In the genomic region with DNA sequence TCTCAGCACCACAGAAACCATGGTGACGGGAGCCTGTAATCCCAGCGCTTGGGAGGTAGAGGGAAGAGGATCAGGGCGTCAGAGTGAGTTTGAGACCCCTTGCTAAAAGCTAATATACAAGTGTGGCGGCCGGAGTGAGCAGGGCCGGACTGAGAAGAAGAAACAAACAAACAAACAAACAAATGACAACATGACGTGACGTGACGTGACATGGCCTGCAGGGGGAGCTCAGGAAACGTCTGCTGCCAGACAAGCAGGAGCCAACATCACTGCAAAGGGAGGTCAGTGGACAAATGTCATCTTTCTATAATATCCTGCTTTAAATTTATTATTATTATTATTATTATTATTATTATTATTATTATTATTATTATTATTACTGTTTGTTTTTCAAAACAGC, we compare ENCODE assay signal across 8 mouse cellular contexts. TPM values are rescaled to one million over a fixed set of nuclear protein-coding genes. Genes with fewer than 3 reads are reported as not detected.
DNase-seq lines count a peak whose midpoint lies in the region; ATAC-seq and TF ChIP-seq lines count a peak whose summit lies in the region.

No protein-coding gene starts in this region.

- H3K27me3 ChIP-seq in heart, postnatal 0 days (ENCODE audit: control insufficient read depth, insufficient read depth, low read length), result no peaks in the 10 kb centered on the region
- H3K27me3 ChIP-seq in heart, embryonic 11.5 days (ENCODE audit: control insufficient read depth, insufficient read depth, low read length), result no peaks in the 10 kb centered on the region
- H3K27me3 ChIP-seq in intestine, postnatal 0 days (replicated peaks; ENCODE audit: control insufficient read depth, insufficient read depth, low read length), result no peaks in the 10 kb centered on the region

- no peak for ATAC-seq in heart, postnatal 0 days (ENCODE audit: insufficient read depth, low read depth)
- no peak for ATAC-seq in heart, embryonic 11.5 days (replicated peaks; ENCODE audit: insufficient number of reproducible peaks, low FRiP score, low TSS enrichment)
- ATAC-seq in intestine, postnatal 0 days, result no peak
- ATAC-seq in monocyte, adult 5-6 weeks (replicated peaks; ENCODE audit: insufficient number of reproducible peaks, low FRiP score, low TSS enrichment, poor library complexity, severe bottlenecking), result peak; percentile 76

- WGBS in heart, postnatal 0 days, result 42% methylated on average over 10 of the region's 10 CpGs
- WGBS in heart, embryonic 11.5 days (ENCODE audit: insufficient replicate concordance), result 58% methylated on average over 10 of the region's 10 CpGs
- WGBS in intestine, postnatal 0 days, result 54% methylated on average over 10 of the region's 10 CpGs

- no peak overlapping the region for H3K9ac ChIP-seq in heart, postnatal 0 days (replicated peaks; ENCODE audit: low read depth, low read length)
- no peak overlapping the region for H3K9ac ChIP-seq in heart, embryonic 11.5 days (ENCODE audit: low read depth, low read length)
- H3K9ac ChIP-seq in intestine, postnatal 0 days (ENCODE audit: low read depth, low read length), result no peak overlapping the region

- no peak overlapping the region for H3K4me2 ChIP-seq in heart, postnatal 0 days (ENCODE audit: low read depth, low read length)
- no peak overlapping the region for H3K4me2 ChIP-seq in heart, embryonic 11.5 days
- H3K4me2 ChIP-seq in intestine, postnatal 0 days (replicated peaks; ENCODE audit: low read depth), result no peak overlapping the region

- no peak overlapping the region for H3K4me3 ChIP-seq in heart, postnatal 0 days (ENCODE audit: low read depth, low read length)
- no peak overlapping the region for H3K4me3 ChIP-seq in heart, embryonic 11.5 days (ENCODE audit: low read depth, low read length)
- no peak overlapping the region for H3K4me3 ChIP-seq in intestine, postnatal 0 days (ENCODE audit: low read depth, low read length)

- no peak overlapping the region for H3K27ac ChIP-seq in heart, postnatal 0 days (ENCODE audit: low read depth)
- no peak overlapping the region for H3K27ac ChIP-seq in heart, embryonic 11.5 days (ENCODE audit: low read depth, low read length)
- no peak overlapping the region for H3K27ac ChIP-seq in intestine, postnatal 0 days (ENCODE audit: low read depth, low read length)

- no peak for TF ChIP-seq EP300 in heart, postnatal 0 days (IDR thresholded peaks at IDR 0.05; ENCODE audit: low read depth)

- H3K9me3 ChIP-seq in heart, postnatal 0 days (replicated peaks; ENCODE audit: control insufficient read depth, low read length), result no peaks in the 10 kb centered on the region
- no peaks in the 10 kb centered on the region for H3K9me3 ChIP-seq in heart, embryonic 11.5 days (replicated peaks; ENCODE audit: control insufficient read depth, low read length)
- H3K9me3 ChIP-seq in intestine, postnatal 0 days (ENCODE audit: control insufficient read depth), result no peaks in the 10 kb centered on the region

- no peaks in the 10 kb centered on the region for H3K36me3 ChIP-seq in heart, postnatal 0 days (replicated peaks; ENCODE audit: control insufficient read depth, insufficient read depth, low read length)
- no peaks in the 10 kb centered on the region for H3K36me3 ChIP-seq in heart, embryonic 11.5 days (ENCODE audit: control insufficient read depth, insufficient read depth, low read length)
- no peaks in the 10 kb centered on the region for H3K36me3 ChIP-seq in intestine, postnatal 0 days (ENCODE audit: control insufficient read depth, insufficient read depth)

- TF ChIP-seq CTCF in heart, postnatal 0 days (IDR thresholded peaks at IDR 0.05; ENCODE audit: low read depth), result peak; percentile 59
- peak; percentile 65 for TF ChIP-seq CTCF in intestine, postnatal 0 days (IDR thresholded peaks at IDR 0.05; ENCODE audit: low read depth)

- H3K4me1 ChIP-seq in heart, postnatal 0 days (ENCODE audit: control insufficient read depth, insufficient read depth), result no peaks in the 10 kb centered on the region
- H3K4me1 ChIP-seq in heart, embryonic 11.5 days (ENCODE audit: control insufficient read depth, insufficient read depth, low read length), result no peaks in the 10 kb centered on the region; the same call in 1 of the 2 replicates
- H3K4me1 ChIP-seq in intestine, postnatal 0 days (replicated peaks; ENCODE audit: control insufficient read depth, insufficient read depth, low read length), result no peaks in the 10 kb centered on the region

- intact Hi-C loops in left cerebral cortex, postnatal 14 days (cut with DNase I), result no loop called here

- no peak for DNase-seq in heart, postnatal 0 days (ENCODE audit: low spot score)
- peak; percentile 70 for DNase-seq in A20 (ENCODE audit: low read depth, low spot score)
- DNase-seq in adrenal gland, postnatal 10 days, result peak; percentile 58
- DNase-seq in gastrocnemius, adult 18-20 months (ENCODE audit: low spot score), result no peak
- no peak for DNase-seq in left cerebral cortex, postnatal 14 days (ENCODE audit: low spot score in 2 of 2)

RNA-seq across cellular contexts. Expression of gene Rps6ka1, which starts 51.0 kb away (rescaled TPM):
- 8.0 and 16.9 TPM in 2 replicates for total RNA-seq in heart, postnatal 0 days (2014; rRNA removed; ENCODE audit: low replicate concordance)
- polyA plus RNA-seq in heart, postnatal 0 days (2015; fragmentation: Nextera tagmentation; extraction: Ambion mirVana), result 5.9 and 6.8 TPM in 2 replicates
- 20.9 and 23.1 TPM in 2 replicates for polyA plus RNA-seq in heart, embryonic 11.5 days (2014; fragmentation: Nextera tagmentation; extraction: Ambion mirVana)
- 10 to 100 TPM; 19.6 to 19.9 TPM for total RNA-seq in adrenal gland, postnatal 10 days (2021)
- 86.2 and 88.8 TPM in 2 replicates for polyA plus RNA-seq in intestine, postnatal 0 days (2015; fragmentation: Nextera tagmentation; extraction: Ambion mirVana)
- total RNA-seq in monocyte, adult 5-6 weeks (2017), result 122 to 151 TPM (median 138 TPM) in 3 replicates
- total RNA-seq in gastrocnemius, adult 18-20 months (2021), result 1 to 10 TPM; 4.8 to 5.0 TPM
- 10 to 100 TPM; 12.7 TPM for total RNA-seq in left cerebral cortex, postnatal 14 days (2021)

Comparison
In these comparisons a context has a peak if more than half of its experiments do, and no peak if none do; other contexts are left out.
1. DNase-seq: peak in A20 (single experiment) and adrenal gland, postnatal 10 days (single experiment); none in heart, postnatal 0 days (single experiment), gastrocnemius, adult 18-20 months (single experiment) and left cerebral cortex, postnatal 14 days (0 of 2).